Mouse (Mus musculus) bone marrow, adult 2 months (tissue): Measurements from ENCODE around the gene Cdh12.

Source experiments
- CTCF ChIP-seq: fragments of 200-500 bp; IDR thresholded peaks from 2 replicates; pipeline ENCODE4 v1.5.1; 2011; ENCODE audit warnings: low read length, control low read depth; ENCODE audit not compliant: control insufficient read depth, insufficient read depth
- POLR2A ChIP-seq: fragments of 200-500 bp; IDR thresholded peaks from 2 replicates; pipeline ENCODE4 v1.6.1; 2011; ENCODE audit warnings: low read depth, mild to moderate bottlenecking, control low read depth, low read length, borderline replicate concordance; ENCODE audit not compliant: control insufficient read depth

DNA sequence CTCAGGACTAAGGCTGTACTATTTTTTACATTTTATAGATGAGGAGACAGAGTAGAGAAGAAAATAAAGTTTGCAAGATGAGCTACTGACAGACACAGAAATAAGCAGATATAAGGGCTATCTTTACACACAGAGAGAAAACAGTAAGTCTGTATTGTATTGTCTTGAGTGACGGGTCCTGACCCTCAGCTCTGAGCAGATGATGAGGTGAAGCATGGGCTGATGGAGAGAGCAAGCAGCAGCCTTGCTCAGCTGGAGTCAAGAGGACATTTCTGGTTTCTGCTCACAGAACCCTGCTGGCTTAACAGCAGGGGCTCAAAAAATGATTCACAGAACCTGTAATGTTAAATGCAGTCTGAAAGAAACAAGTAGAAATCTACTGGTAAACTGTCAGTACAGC, 386.8 kb downstream of the Cdh12 start:
- no peak for TF ChIP-seq CTCF
- TF ChIP-seq POLR2A: no peak
